Mouse (Mus musculus): Measurements from ENCODE around the gene Scarb1. TPM values are rescaled to one million over a fixed set of nuclear protein-coding genes. Genes with fewer than 3 reads are reported as not detected.

The Scarb1 gene
- polyA plus RNA-seq, 1 experiment, result 59.6 TPM

GRCm38 (mm10) chr5:125331094-125331493 is 9.8 kb downstream of the Scarb1 start:
- Histone ChIP-seq H3K27ac (ENCODE audit: insufficient read depth, low read length) (peak overlapping the region; percentile 49), H3K9me3 (replicated peaks; ENCODE audit: control insufficient read depth, insufficient read depth, low read length, poor library complexity, severe bottlenecking) (no peaks in the 10 kb centered on the region), H3K36me3 (ENCODE audit: control insufficient read depth, insufficient read depth, low read length, poor library complexity, severe bottlenecking) (no peaks in the 10 kb centered on the region), H3K4me1 (ENCODE audit: control insufficient read depth, insufficient read depth, low read length) (peaks cover 10% of the 10 kb centered on the region), H3K27me3 (ENCODE audit: control insufficient read depth, insufficient read depth, low read length, poor library complexity, severe bottlenecking) (no peaks in the 10 kb centered on the region), H3K9ac (ENCODE audit: low read depth, poor library complexity, severe bottlenecking) (peak overlapping the region; percentile 13; the same call in 1 of the 2 replicates), H3K4me3 (ENCODE audit: low read depth, low read length) (no peak overlapping the region)
- TF ChIP-seq POLR2A (IDR thresholded peaks at IDR 0.05; ENCODE audit: insufficient read depth, low read length) (no peak), EP300 (IDR thresholded peaks at IDR 0.05; ENCODE audit: insufficient read depth, low read depth, low read length) (no peak), CTCF (IDR thresholded peaks at IDR 0.05; ENCODE audit: low read depth, low read length) (no peak)

- Histone ChIP-seq H3K27me3 (ENCODE audit: control insufficient read depth, insufficient read depth, low read length, poor library complexity, severe bottlenecking) (no peaks in the 10 kb centered on the region), H3K27ac (ENCODE audit: insufficient read depth, low read length) (no peak overlapping the region), H3K4me1 (ENCODE audit: control insufficient read depth, insufficient read depth, low read length) (peaks cover 10% of the 10 kb centered on the region), H3K9me3 (replicated peaks; ENCODE audit: control insufficient read depth, insufficient read depth, low read length, poor library complexity, severe bottlenecking) (no peaks in the 10 kb centered on the region), H3K36me3 (ENCODE audit: control insufficient read depth, insufficient read depth, low read length, poor library complexity, severe bottlenecking) (no peaks in the 10 kb centered on the region), H3K9ac (ENCODE audit: low read depth, poor library complexity, severe bottlenecking) (no peak overlapping the region), H3K4me3 (ENCODE audit: low read depth, low read length) (no peak overlapping the region)
- no peak for TF ChIP-seq EP300 (IDR thresholded peaks at IDR 0.05; ENCODE audit: insufficient read depth, low read depth, low read length)
- no peak for TF ChIP-seq POLR2A (IDR thresholded peaks at IDR 0.05; ENCODE audit: insufficient read depth, low read length)
- TF ChIP-seq CTCF (IDR thresholded peaks at IDR 0.05; ENCODE audit: low read depth, low read length), result no peak
These were observed 10.2 kb downstream of the Scarb1 start for GRCm38 (mm10) chr5:125330656-125331055.

DNA sequence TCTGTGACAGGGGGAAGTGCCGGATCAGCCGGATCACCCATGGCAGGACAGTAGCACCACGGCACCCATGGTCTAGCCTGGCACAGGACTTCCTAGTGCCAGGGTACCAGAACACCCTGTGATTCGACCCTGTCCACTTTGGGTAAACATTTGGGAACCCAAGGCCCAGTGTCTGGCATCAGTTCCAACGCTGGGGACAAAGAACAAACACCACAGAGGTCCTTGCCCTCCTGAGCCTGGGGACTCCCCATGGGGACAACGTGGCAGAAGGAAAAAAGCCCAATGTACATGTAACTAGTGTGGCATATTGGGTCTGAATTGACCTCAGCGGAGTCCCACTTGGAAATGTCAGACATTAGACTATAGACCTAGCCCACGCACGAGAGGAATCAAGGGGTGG is 10.7 kb downstream of the Scarb1 start:
- H3K4me3 ChIP-seq (ENCODE audit: low read depth, low read length), result no peak overlapping the region
- H3K36me3 ChIP-seq (ENCODE audit: control insufficient read depth, insufficient read depth, low read length, poor library complexity, severe bottlenecking), result no peaks in the 10 kb centered on the region
- no peak for TF ChIP-seq EP300 (IDR thresholded peaks at IDR 0.05; ENCODE audit: insufficient read depth, low read depth, low read length)
- no peak for TF ChIP-seq CTCF (IDR thresholded peaks at IDR 0.05; ENCODE audit: low read depth, low read length)
- H3K4me1 ChIP-seq (ENCODE audit: control insufficient read depth, insufficient read depth, low read length), result peaks cover 10% of the 10 kb centered on the region
- no peak overlapping the region for H3K27ac ChIP-seq (ENCODE audit: insufficient read depth, low read length)
- H3K9ac ChIP-seq (ENCODE audit: low read depth, poor library complexity, severe bottlenecking), result no peak overlapping the region
- H3K27me3 ChIP-seq (ENCODE audit: control insufficient read depth, insufficient read depth, low read length, poor library complexity, severe bottlenecking), result no peaks in the 10 kb centered on the region
- H3K9me3 ChIP-seq (replicated peaks; ENCODE audit: control insufficient read depth, insufficient read depth, low read length, poor library complexity, severe bottlenecking), result no peaks in the 10 kb centered on the region

- H3K36me3 ChIP-seq (ENCODE audit: control insufficient read depth, insufficient read depth, low read length, poor library complexity, severe bottlenecking), result no peaks in the 10 kb centered on the region
- peak overlapping the region; percentile 22; the same call in 1 of the 2 replicates for H3K4me3 ChIP-seq (ENCODE audit: low read depth, low read length)
- no peak for TF ChIP-seq POLR2A (IDR thresholded peaks at IDR 0.05; ENCODE audit: insufficient read depth, low read length)
- TF ChIP-seq CTCF (IDR thresholded peaks at IDR 0.05; ENCODE audit: low read depth, low read length), result no peak
- no peak for TF ChIP-seq EP300 (IDR thresholded peaks at IDR 0.05; ENCODE audit: insufficient read depth, low read depth, low read length)
- no peak overlapping the region for H3K27ac ChIP-seq (ENCODE audit: insufficient read depth, low read length)
- no peaks in the 10 kb centered on the region for H3K9me3 ChIP-seq (replicated peaks; ENCODE audit: control insufficient read depth, insufficient read depth, low read length, poor library complexity, severe bottlenecking)
- no peaks in the 10 kb centered on the region for H3K27me3 ChIP-seq (ENCODE audit: control insufficient read depth, insufficient read depth, low read length, poor library complexity, severe bottlenecking)
- no peak overlapping the region for H3K9ac ChIP-seq (ENCODE audit: low read depth, poor library complexity, severe bottlenecking)
- H3K4me1 ChIP-seq (ENCODE audit: control insufficient read depth, insufficient read depth, low read length), result peaks cover 10% of the 10 kb centered on the region
These were observed 13.1 kb downstream of the Scarb1 start for GRCm38 (mm10) chr5:125327596-125328385.

DNA sequence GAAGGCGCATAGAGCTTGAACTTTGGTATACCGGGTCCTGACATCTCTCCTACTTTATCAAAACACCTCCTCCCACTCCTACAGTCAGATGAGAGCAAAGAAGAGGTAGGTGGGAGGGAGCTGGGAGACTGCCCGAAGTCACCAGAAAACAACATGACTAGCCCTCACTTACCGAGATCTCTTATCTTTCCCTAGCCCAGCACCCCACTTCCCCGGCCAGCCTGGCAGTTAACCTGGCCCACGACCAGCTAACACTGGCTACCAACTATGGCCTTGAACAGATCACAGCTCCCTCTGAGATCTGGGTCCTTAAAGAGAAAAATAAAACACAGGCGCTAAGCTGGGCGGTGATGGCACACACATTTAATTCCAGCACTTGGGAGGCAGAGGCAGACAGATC is 14.5 kb downstream of the Scarb1 start:
- TF ChIP-seq CTCF (IDR thresholded peaks at IDR 0.05; ENCODE audit: low read depth, low read length), result no peak
- no peak for TF ChIP-seq EP300 (IDR thresholded peaks at IDR 0.05; ENCODE audit: insufficient read depth, low read depth, low read length)
- TF ChIP-seq POLR2A (IDR thresholded peaks at IDR 0.05; ENCODE audit: insufficient read depth, low read length), result no peak
- no peaks in the 10 kb centered on the region for H3K36me3 ChIP-seq (ENCODE audit: control insufficient read depth, insufficient read depth, low read length, poor library complexity, severe bottlenecking)
- H3K9me3 ChIP-seq (replicated peaks; ENCODE audit: control insufficient read depth, insufficient read depth, low read length, poor library complexity, severe bottlenecking), result no peaks in the 10 kb centered on the region

GRCm38 (mm10) chr5:125325931-125326330 is 15.0 kb downstream of the Scarb1 start:
- no peaks in the 10 kb centered on the region for H3K36me3 ChIP-seq (ENCODE audit: control insufficient read depth, insufficient read depth, low read length, poor library complexity, severe bottlenecking)
- H3K9me3 ChIP-seq (replicated peaks; ENCODE audit: control insufficient read depth, insufficient read depth, low read length, poor library complexity, severe bottlenecking), result no peaks in the 10 kb centered on the region
- no peak overlapping the region for H3K27ac ChIP-seq (ENCODE audit: insufficient read depth, low read length)
- TF ChIP-seq CTCF (IDR thresholded peaks at IDR 0.05; ENCODE audit: low read depth, low read length), result no peak
- no peak for TF ChIP-seq EP300 (IDR thresholded peaks at IDR 0.05; ENCODE audit: insufficient read depth, low read depth, low read length)
- TF ChIP-seq POLR2A (IDR thresholded peaks at IDR 0.05; ENCODE audit: insufficient read depth, low read length), result no peak
- H3K27me3 ChIP-seq (ENCODE audit: control insufficient read depth, insufficient read depth, low read length, poor library complexity, severe bottlenecking), result no peaks in the 10 kb centered on the region
- no peak overlapping the region for H3K9ac ChIP-seq (ENCODE audit: low read depth, poor library complexity, severe bottlenecking)
- H3K4me3 ChIP-seq (ENCODE audit: low read depth, low read length), result no peak overlapping the region
- peaks cover 2% of the 10 kb centered on the region for H3K4me1 ChIP-seq (ENCODE audit: control insufficient read depth, insufficient read depth, low read length)

More for the DNA sequence above, 14.5 kb downstream of the Scarb1 start:
- Histone ChIP-seq H3K9ac (ENCODE audit: low read depth, poor library complexity, severe bottlenecking) (no peak overlapping the region), H3K4me1 (ENCODE audit: control insufficient read depth, insufficient read depth, low read length) (peaks cover 5% of the 10 kb centered on the region), H3K27ac (ENCODE audit: insufficient read depth, low read length) (no peak overlapping the region), H3K4me3 (ENCODE audit: low read depth, low read length) (no peak overlapping the region), H3K27me3 (ENCODE audit: control insufficient read depth, insufficient read depth, low read length, poor library complexity, severe bottlenecking) (no peaks in the 10 kb centered on the region)
